Mouse (Mus musculus) liver, embryonic 14.5 days (tissue): ENCODE results near the gene Dip2c. TPM values are rescaled to one million over a fixed set of nuclear protein-coding genes. Genes with fewer than 3 reads are reported as not detected.

ENCODE experiments used
- ATAC-seq: fragments of 200-750 bp; cut with Nextera tagmentation; 2 replicates; pipeline ENCODE4 v1.8.0; 2017; ENCODE audit warnings: moderate number of reproducible peaks, mild to moderate bottlenecking, moderate library complexity; ENCODE audit not compliant: insufficient read depth
- DNase-seq, 3 experiments: peaks; one replicate each; pipeline ENCODE4 v3.0.0-alpha.2; 2012 to 2013; ENCODE audit warnings: low read depth in 3 of 3, low spot score in 3 of 3
- H3K27ac ChIP-seq: fragments of 300-500 bp; sonication (generic); 2 replicates; pipeline ENCODE4 v1.5.1; 2014; ENCODE audit warnings: moderate library complexity, mild to moderate bottlenecking, control low read depth, inconsistent platforms
- H3K27me3 ChIP-seq: fragments of 300-500 bp; sonication (generic); 2 replicates; pipeline ENCODE4 v1.6.1; 2014; ENCODE audit warnings: mild to moderate bottlenecking, low read length, moderate library complexity; ENCODE audit not compliant: control insufficient read depth, insufficient read depth
- H3K36me3 ChIP-seq: fragments of 300-500 bp; sonication (generic); replicated peaks from 2 replicates; pipeline ENCODE4 v1.6.1; 2014; ENCODE audit warnings: low read depth; ENCODE audit not compliant: control insufficient read depth, insufficient read depth
- H3K4me1 ChIP-seq, 2 experiments: fragments of 200-500 bp in 1 of 2; fragments of 300-500 bp in 1 of 2; sonication (generic) in 1 of 2; replicated peaks; 2 replicates each; pipeline ENCODE4 v1.6.1; 2012 to 2014; ENCODE audit warnings: antibody characterized with exemption in 1 of 2, inconsistent platforms in 1 of 2, low read length in 1 of 2; ENCODE audit not compliant: control insufficient read depth in 2 of 2, insufficient read depth in 2 of 2
- H3K4me2 ChIP-seq: fragments of 300-500 bp; sonication (generic); 2 replicates; pipeline ENCODE4 v1.6.1; 2014; ENCODE audit warnings: low read depth, mild to moderate bottlenecking, control low read depth, moderate library complexity
- H3K4me3 ChIP-seq, 2 experiments: fragments of 200-500 bp in 1 of 2; fragments of 300-500 bp in 1 of 2; sonication (generic) in 1 of 2; 2 replicates each; pipeline ENCODE4 v1.5.1; 2012 to 2014; ENCODE audit warnings: low read depth in 2 of 2, low read length in 2 of 2, mild to moderate bottlenecking in 2 of 2, control low read depth in 1 of 2, inconsistent platforms in 1 of 2, moderate library complexity in 1 of 2; ENCODE audit not compliant: insufficient read depth in 1 of 2
- H3K9ac ChIP-seq: fragments of 300-500 bp; sonication (generic); replicated peaks from 2 replicates; pipeline ENCODE4 v1.6.1; 2014; ENCODE audit warnings: mild to moderate bottlenecking, control low read depth, moderate library complexity
- H3K9me3 ChIP-seq: fragments of 300-500 bp; sonication (generic); 2 replicates; pipeline ENCODE4 v1.6.1; 2016; ENCODE audit warnings: low read length, mixed read lengths; ENCODE audit not compliant: control insufficient read depth
- CTCF ChIP-seq: IDR thresholded peaks from 2 replicates; pipeline ENCODE4 v1.5.1; 2016; ENCODE audit warnings: antibody characterized with exemption, low read depth, control low read depth
- EP300 ChIP-seq: IDR thresholded peaks from 2 replicates; pipeline ENCODE4 v1.6.1; 2016; ENCODE audit warnings: antibody characterized with exemption, low read depth
- WGBS: fragments of 180-500 bp; shearing (Covaris S2); extraction: QIAGEN DNeasy Blood & Tissue Kit; methylation state at CpG from one replicate; pipeline ENCODE4 v1.1.7; 2014; ENCODE audit not compliant: insufficient replicate concordance; 5-methylcytosine and 5-hydroxymethylcytosine counted together
- polyA plus RNA-seq, 2 experiments: library from polyadenylated mRNA; depleted of rRNA in 1 of 2; stranded (reverse) in 1 of 2; unstranded in 1 of 2; fragments of >200 nt; fragmentation: Nextera tagmentation in 1 of 2; extraction: Ambion mirVana in 1 of 2; gene quantifications; 2 replicates each; pipeline versions ENCODE4 v1.2.1 to v1.2.3; 2012 to 2014

Dip2c gene
- polyA plus RNA-seq, 2 experiments, result 0.46 to 0.55 TPM

DNA sequence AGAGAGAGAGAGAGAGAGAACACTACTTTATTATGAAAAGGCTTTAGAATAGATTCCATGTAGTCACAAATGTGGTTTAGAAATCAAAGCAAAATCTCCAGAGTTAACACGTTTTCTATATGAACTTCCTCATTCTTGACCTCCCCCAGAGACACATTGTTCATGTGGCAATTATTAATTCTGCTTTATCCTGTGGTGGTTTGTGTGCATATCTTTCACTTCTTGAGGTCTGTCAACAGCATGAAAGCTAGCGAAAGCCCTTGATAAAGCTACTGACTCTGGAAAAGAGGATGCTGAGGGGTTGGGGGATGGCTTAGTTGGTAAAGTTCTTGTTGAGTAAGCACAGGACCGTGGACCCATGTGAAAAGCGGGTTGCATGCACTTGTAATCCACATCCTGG, 14.6 kb upstream of the Dip2c start:
- Histone ChIP-seq H3K9me3 (no peaks in the 10 kb centered on the region), H3K36me3 (no peaks in the 10 kb centered on the region), H3K9ac (no peak overlapping the region), H3K4me3 (no peak overlapping the region), H3K4me2 (no peak overlapping the region), H3K27me3 (no peaks in the 10 kb centered on the region), H3K27ac (no peak overlapping the region), H3K4me1 (no peaks in the 10 kb centered on the region)
- no peak for ATAC-seq
- WGBS, result 37% methylated on average over 4 of the region's 4 CpGs
- DNase-seq, result no peak
- TF ChIP-seq EP300, result no peak

DNA sequence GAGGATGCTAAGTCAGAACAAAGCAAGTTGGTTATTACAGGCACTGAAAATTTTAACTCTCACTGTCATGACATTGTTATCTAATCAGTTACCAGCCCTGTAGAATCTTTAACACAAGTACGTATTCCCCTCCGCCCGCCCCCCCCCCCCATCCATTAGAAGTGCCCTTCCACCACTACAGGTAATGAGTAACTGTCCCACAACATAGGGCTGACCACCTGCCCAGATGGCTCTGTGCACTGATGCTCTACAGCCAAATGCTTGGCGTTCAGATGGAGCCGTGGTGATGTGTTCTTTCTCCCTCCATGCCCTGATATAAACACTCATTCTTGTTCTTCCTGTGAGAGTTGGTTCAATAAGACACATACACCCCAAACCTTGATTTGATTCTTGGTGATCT, 10.8 kb upstream of the Dip2c start:
- DNase-seq (no peak), ATAC-seq (no peak)
- Histone ChIP-seq H3K36me3 (no peaks in the 10 kb centered on the region), H3K9me3 (no peaks in the 10 kb centered on the region), H3K27ac (no peak overlapping the region), H3K4me1 (no peaks in the 10 kb centered on the region), H3K4me3 (no peak overlapping the region), H3K9ac (no peak overlapping the region), H3K27me3 (no peaks in the 10 kb centered on the region), H3K4me2 (no peak overlapping the region)
- no peak for TF ChIP-seq EP300
- TF ChIP-seq CTCF, result no peak
- WGBS, result 51% methylated on average over 5 of the region's 5 CpGs

DNA sequence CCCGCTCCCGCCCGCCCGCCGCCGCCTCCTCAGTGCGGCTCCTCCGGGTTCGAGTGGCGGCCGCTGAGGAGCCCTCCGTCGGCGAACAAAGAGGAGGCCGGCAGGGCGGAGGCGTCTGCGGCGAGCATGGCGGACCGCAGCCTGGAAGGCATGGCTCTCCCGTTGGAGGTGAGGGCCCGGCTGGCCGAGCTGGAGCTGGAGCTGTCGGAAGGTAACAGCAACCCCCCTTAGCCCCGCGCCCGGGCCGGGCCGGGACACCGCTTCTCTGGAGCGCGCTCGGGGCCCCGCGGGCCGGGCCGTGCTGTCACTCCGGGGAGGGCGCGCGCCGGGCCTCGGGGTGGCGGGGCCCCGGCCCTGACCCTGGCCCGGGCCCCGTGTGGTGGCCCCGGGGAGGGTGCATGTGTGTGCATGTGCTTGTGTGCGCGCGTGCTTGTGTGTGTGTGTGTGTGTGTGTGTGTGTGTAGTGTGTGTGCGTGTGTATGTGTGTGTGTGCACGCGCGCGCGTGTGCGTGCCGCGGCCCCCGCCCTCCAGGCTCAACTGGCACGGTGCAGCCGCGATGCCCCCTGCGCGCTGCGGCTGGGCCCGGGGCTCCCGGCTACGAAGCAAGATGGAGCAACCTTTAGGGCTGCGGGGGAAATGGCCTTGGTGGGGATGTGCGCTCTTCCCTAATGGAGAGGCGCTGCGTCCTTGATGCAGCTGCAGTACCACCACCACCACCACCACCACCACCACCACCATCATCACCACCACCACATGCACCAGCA, 710 bp downstream of the Dip2c start:
- DNase-seq, result no peak
- under 1% methylated on average over 57 of the region's 75 CpGs for WGBS

DNA sequence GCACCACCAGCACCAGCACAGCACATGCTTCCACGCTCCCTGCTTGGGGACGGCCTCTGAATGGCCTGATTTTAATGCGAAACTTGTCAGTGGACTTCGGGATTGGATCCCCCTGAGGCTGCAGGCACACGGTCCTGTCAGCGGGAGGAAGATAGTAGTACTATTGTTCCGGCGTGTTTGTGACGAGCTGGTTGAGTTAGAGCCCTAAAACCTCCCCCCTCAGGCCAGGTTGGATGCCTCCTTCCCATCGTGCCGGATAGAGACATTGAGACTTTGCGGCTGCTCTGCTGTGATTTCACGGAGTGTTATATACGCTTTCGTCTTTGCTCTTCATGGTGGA, 1.3 kb downstream of the Dip2c start:
- no peak for ATAC-seq
- no peak for DNase-seq
- no peak for TF ChIP-seq CTCF

More for the DNA sequence above, 710 bp downstream of the Dip2c start:
- no peaks in the 10 kb centered on the region for H3K4me1 ChIP-seq
- no peaks in the 10 kb centered on the region for H3K36me3 ChIP-seq
- ATAC-seq, result peak; percentile 64
- peak overlapping the region; percentile 38 for H3K9ac ChIP-seq
- H3K4me2 ChIP-seq, result peak overlapping the region; percentile 73
- no peak overlapping the region for H3K27ac ChIP-seq
- no peaks in the 10 kb centered on the region for H3K9me3 ChIP-seq
- TF ChIP-seq EP300 (no peak), CTCF (no peak)
- H3K4me3 ChIP-seq, result peak overlapping the region; percentile 58 to 62
- H3K27me3 ChIP-seq, result peaks cover 13% of the 10 kb centered on the region

DNA sequence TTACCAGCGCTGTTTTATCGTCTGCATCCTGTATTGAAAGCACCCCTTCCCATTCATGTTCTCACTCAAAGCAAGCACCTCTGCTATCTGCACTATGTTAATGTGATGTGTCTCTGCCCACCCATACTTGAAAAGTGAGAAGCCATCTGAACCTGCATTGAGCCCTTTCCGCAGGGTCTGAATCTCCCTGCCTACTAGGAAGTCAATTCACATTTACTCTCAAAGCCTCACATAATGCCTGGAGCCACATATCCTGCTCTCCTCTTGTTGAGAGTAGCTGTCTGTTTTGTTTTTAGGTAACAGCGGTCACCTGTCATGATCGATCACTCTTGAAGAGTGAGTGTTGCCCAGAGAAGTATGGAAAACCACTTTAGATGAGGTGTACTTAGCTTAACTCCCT, 2.3 kb downstream of the Dip2c start:
- DNase-seq (no peak), ATAC-seq (no peak)
- no peak overlapping the region for H3K4me3 ChIP-seq
- peaks cover 13% of the 10 kb centered on the region for H3K27me3 ChIP-seq
- no peak overlapping the region for H3K4me2 ChIP-seq
- no peak for TF ChIP-seq EP300
- TF ChIP-seq CTCF, result no peak
- no peak overlapping the region for H3K9ac ChIP-seq
- H3K4me1 ChIP-seq, result no peaks in the 10 kb centered on the region
- H3K9me3 ChIP-seq, result no peaks in the 10 kb centered on the region
- WGBS, result 73% methylated on average over 5 of the region's 5 CpGs
- no peaks in the 10 kb centered on the region for H3K36me3 ChIP-seq
- H3K27ac ChIP-seq, result no peak overlapping the region

More for the DNA sequence above, 1.3 kb downstream of the Dip2c start:
- Histone ChIP-seq H3K4me2 (peak overlapping the region; percentile 73), H3K27me3 (peaks cover 13% of the 10 kb centered on the region), H3K27ac (no peak overlapping the region), H3K4me3 (peak overlapping the region; percentile 58 to 62), H3K36me3 (no peaks in the 10 kb centered on the region), H3K9me3 (no peaks in the 10 kb centered on the region), H3K9ac (no peak overlapping the region), H3K4me1 (no peaks in the 10 kb centered on the region)
- 9% methylated on average over 15 of the region's 15 CpGs for WGBS
